Mouse (Mus musculus): ENCODE data around the gene Gprc5c.
"Not testable (repeated sequence)": the region's sequence is repeated elsewhere in the genome, so short reads cannot be mapped to it uniquely, and the experiment has no call there.

The Gprc5c gene

DNA sequence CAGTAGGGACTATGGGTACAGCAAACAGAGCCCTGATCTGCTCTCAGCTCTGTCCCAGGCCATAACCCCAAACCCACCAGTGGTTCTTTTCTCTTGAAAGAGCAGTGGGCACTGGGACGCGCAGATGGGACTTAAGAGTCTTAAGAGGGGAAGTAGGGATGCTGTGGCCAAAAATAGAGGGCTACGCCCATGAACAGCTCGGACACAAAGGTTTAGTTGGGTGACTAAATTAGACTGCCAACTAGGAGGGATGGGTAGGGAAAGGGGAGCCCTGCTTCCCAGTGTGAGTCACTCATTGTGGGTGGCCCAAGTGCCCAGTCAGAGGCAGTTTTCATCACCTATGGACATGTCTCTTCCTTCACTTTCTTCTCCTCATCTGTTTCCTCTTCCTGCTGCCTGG is 52.3 kb downstream of the Gprc5c start:
- DNase-seq (ENCODE audit: extremely low read depth, insufficient read length, low spot score), result no peak

DNA sequence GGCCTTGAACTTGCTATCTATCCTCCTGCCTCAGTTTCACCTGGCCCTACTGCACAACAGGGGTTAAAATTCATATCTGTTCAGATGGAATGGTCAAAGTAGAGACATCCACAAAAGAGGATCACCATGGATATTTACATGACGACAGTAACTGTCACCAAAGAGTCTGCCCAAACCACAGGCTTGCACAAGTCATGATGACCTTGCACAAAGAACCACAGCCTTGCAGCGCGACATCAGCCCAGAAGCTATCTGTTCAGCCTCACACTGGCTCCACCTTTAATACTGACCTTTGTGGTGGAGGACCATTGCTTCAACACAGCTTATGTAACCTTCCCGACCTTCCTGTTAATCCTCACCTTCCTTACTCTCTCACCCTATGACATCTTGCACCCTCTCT is 56.6 kb downstream of the Gprc5c start:
- no peak for DNase-seq (ENCODE audit: extremely low read depth, insufficient read length, low spot score)

GRCm38 (mm10) chr11:114908086-114908485 is 57.1 kb downstream of the Gprc5c start:
- DNase-seq (ENCODE audit: extremely low read depth, insufficient read length, low spot score), result no peak

DNA sequence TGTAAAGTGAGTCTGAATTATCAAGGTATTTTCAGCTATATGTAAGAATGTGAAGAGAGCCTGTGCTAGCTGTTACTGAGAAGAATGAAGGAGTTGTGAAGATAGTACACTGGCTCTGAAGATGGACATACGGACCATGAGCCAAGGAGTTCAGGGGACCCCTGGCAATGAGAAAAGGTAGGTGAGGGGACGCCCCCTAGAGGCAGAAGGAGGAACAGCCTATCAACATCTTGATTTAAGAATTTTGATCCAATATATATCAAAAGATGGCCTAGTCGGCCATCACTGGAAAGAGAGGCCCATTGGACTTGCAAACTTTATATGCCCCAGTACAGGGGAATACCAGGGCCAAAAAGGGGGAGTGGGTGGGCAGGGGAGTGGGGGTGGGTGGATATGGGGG is 58.6 kb downstream of the Gprc5c start:
- not testable (repeated sequence) for DNase-seq (ENCODE audit: extremely low read depth, insufficient read length, low spot score)

DNA sequence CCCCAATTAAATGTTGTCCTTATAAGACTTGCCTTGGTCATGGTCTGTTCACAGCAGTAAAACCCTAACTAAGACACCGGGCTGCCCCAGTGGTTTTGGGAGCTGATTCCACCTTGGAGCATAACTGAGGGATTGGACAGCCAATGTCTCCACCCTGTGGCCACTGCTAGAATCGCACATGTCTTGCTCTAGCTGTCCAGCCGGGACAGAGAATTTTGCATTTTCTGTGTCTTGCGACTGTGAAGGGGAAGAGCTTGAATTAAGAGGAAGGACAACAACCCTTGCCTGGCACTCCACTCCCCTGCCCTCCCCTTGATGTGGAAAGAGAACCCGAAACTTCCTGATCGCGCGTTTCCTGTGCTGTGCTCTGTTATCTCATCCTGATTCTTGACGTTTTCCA is 61.9 kb downstream of the Gprc5c start:
- DNase-seq (ENCODE audit: extremely low read depth, insufficient read length, low spot score), result peak; percentile 31

- DNase-seq (ENCODE audit: extremely low read depth, insufficient read length, low spot score), result no peak
Measured at GRCm38 (mm10) chr11:114914978-114915377, 64.0 kb downstream of the Gprc5c start.

DNA sequence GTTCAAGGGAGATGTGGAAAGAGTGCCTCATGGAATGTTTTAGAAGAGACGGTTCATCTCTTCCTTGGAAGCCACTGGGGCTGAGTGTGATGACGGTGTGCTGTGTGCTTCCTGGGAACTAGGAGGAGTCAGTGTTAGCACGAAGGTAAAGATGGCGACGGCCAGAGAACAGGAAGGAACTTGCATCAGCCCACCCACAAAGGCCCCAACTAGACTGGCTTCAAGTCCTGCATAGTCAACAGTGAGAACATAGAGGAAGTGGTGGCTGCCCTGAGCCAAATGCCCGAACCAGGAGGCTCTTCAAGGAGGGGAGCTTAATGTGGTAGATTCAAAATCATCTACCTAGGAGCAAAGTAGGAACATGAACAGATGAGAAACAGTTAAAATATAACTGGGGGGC is 66.2 kb downstream of the Gprc5c start:
- no peak for DNase-seq (ENCODE audit: extremely low read depth, insufficient read length, low spot score)

Measured in 3134 (cell line).